Mouse (Mus musculus): ENCODE measurements around the gene Hist2h3c1.

DNA sequence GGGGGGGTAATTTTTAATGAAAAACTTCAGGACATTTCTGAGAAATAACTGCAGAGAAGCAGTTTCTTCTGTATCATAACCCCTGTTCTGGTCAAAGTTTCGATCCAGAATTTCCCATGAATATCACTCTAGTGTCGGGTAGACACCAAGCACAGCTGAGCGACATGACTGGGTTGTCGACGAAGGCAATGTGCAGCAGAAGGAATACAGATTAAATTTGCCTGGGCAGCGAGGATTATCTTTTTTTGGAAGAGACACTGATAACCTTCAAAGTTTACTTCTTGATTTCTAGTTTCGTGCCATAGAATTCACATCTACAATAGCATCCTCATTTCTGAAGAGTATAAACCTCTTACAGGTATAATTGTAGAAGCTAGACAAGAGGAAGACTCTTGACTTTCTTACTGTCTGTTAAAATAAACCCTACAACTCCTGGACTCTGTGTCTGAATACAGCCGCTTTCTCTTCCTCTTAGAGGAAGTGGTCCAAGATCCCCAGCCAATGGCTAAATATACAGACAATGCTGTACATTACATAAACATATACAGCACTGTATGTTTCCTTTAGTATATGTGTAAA, 19.7 kb downstream of the Hist2h3c1 start:
- TF ChIP-seq ZNF384 (IDR thresholded peaks at IDR 0.05; ENCODE audit: low read depth, low read length) (no peak), HCFC1 (IDR thresholded peaks at IDR 0.05; ENCODE audit: borderline replicate concordance, insufficient read depth, low read length) (no peak), ZC3H11A (IDR thresholded peaks at IDR 0.05; ENCODE audit: borderline replicate concordance, low read depth, low read length) (no peak), MAFK (IDR thresholded peaks at IDR 0.05; ENCODE audit: insufficient read depth, low read depth, low read length) (no peak)
